Mouse (Mus musculus) ovary, adult 18-20 months (tissue): ENCODE measurements around the gene Arl8a.
"Not testable (repeated sequence)": the region's sequence is repeated elsewhere in the genome, so short reads cannot be mapped to it uniquely, and the experiment has no call there.

Source experiments
- DNase-seq: peaks from one replicate; pipeline ENCODE4 v3.0.0; 2022; ENCODE audit warnings: low spot score, mixed read lengths

Gene Arl8a

DNA sequence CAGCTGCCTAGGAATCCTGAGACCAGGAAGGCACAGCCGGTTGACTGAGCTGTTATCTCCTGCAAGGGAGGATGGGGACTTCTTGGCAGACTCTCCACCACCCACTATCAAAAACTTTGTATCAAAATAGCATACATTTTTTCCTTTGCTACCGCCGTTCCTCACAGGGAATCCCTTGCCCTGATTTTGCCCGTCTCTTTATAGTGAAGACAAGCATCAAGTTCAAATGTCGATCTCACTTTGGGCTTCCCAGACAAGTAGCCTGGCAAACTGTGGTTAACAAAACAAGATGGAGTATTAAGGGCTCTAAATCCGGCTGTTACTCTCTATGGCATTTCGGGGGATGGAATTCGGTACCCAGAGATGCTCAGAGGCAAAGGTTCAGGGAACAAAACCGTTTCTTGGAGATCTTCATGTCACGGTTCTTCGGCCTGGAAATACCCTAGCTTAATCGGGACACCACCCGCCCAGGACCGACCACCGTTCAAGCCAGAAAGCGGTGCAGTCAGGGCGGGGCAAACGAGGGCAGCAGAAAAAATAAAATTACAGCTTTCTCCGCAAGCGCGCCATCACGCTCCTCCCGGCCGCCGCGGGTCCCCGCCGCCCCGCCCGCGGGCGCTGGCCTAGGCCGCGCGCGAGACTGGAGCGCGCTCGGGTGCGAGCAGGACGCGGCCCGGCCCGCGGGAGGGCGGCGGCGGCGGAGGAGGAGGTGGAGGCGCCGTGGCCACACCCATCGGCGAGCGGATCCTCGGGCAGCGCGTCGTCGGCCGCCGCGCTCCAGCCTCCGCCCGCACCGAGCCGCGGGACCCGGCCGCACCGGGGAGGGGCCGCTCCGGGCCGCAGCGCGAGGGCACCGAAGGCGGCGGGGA is at the start of gene Arl8a:
Arl8a (plus strand) TSS at position 748 of the 869 bp plus-strand sequence.
- DNase-seq = peak; percentile 80

- DNase-seq = no peak
These were observed 49.2 kb upstream of the Arl8a start for GRCm38 (mm10) chr1:135097441-135097840.

DNA sequence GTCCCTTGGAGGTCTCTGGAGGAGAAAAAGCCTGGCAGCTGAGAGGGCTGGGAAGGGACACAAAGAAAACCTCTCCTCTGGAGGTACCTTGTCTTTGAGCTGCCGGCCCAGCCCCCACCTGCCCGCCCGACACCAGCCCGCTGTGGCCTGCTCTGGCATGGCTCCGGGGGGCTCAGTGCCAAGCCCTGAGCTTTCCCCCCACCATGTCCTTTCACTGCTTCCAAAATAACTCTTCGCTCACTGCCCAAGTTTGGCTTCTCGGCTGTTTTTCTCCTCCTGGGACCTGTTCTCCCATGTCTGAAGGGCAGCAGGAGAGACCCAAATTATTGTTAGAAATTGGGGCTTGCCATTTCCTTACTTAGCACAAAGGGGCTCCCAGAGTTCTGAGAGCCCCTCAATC is 48.2 kb upstream of the Arl8a start:
- no peak for DNase-seq

DNA sequence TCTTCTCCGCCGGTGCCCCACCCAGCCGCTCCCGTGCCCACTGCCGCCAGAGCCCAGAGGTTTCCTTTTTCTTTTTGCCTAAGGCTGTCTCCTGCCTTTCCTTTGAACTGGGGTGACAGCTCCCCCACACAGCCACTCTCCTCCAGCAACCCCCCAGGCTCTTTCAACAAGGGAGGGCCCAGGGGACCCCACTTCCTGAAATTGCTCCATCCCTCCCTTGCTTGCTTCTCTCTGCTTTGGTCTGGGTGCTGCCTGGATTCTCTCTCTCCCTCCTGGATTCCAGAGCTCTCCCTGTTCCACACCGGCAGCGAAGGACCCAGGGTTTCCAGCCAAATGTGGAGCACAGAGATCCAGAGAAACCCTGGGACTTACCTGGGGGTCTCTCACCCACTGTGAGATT is 46.2 kb upstream of the Arl8a start:
- no peak for DNase-seq

- no peak for DNase-seq
These were observed 41.5 kb upstream of the Arl8a start, which contains the start of gene Lgr6 for GRCm38 (mm10) chr1:135105124-135105523. TSS of gene Lgr6 (minus strand) at chr1:135105276.

DNA sequence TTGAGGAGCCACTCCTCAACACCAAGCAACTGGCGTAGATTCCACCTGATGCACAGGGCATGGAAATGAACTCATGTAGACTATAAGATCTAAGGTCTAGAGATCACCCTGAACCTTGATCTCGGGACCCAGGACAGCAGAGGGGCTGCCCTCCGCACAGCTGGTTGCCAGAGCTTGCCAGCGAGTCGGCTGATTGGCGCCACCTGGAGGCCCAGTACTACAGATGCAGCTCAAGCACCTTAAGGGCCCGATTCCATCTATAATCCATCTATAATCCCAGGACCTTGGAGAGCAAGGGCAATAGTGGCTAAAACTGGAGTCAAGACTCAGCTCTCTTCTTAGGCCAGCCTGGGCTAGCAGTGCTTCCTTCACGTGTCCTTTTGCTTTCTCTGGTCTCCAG is 40.7 kb upstream of the Arl8a start:
- DNase-seq = peak; percentile 24

DNA sequence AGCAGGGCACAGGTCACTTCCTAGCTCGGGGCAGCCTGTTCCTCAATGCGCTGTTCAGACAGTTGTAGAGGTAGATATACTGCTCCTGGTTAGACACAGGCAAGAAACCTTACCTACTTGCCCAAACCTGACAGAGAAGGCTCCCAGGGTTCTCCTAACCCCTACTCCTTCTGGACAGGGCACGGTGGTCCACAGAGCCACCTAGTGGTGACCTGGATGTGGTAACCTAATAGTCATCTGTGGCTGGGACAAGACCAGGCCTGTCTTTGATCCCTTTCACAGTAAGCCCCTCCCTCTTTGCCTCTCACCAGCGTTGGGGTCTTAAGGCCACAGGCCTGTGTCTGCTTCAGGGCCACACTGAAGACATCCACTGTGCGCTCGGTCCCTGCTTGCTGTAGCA is 38.0 kb upstream of the Arl8a start:
- no peak for DNase-seq

GRCm38 (mm10) chr1:135110075-135110474 is 36.5 kb upstream of the Arl8a start:
- DNase-seq = no peak

GRCm38 (mm10) chr1:135111271-135111670 is 35.4 kb upstream of the Arl8a start:
- DNase-seq = not testable (repeated sequence)

GRCm38 (mm10) chr1:135112661-135113060 is 34.0 kb upstream of the Arl8a start:
- no peak for DNase-seq

DNA sequence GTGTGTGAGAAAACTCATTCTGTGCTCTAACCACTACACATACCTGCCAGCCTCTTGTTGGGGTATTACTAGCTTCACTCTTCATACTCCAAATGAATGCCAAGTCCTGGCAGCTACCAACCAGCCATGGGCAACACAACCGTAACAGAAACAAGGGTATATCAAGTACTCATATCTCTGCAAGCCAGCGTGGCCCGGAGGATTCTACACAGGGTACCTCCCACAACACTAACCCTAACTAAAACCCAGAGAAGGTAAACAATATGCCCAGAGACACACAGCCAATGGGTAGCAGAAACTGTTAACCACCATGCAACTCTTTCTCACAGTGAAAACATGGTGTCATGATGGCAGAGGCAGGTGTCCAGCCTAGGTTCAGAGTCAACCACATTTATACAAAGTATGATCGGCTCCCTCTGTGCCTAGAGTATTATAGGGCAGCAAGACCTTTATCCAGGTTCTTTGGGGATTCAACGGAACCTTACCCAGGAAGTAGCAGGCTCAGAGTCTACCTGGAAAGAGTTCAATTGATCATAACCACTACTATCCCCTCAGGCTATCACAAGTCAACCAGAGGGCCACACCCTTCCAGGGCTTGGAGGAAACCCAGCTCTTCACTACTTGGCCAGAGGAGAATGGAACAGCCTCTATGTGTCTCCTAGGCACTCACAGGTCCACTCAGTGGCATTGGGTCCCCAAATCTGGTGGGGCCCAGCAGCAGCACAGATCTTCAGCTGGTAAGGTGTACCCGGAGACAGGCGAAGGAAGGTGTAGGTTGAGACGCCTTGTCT is 21.9 kb upstream of the Arl8a start:
- no peak for DNase-seq

DNA sequence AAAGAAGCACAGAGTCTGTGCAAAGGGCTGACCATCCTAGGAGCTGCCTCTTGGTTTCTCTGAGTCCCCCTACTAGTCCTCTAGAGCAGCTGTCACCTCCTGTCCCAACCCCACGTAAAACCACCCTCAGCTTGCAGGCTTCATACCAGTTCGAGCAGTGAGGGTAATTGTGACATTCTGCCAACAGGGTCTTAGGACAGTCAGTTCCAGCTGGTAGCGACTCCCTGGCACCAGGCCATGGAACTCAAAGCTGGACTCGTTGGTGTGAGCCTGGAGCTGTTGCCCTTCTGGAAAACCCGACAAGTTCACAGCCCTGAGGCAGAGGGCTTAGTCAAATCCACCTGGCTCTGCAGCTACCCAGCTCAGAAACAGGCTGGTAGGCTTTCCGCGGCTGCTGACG is 20.6 kb upstream of the Arl8a start:
- DNase-seq = no peak

DNA sequence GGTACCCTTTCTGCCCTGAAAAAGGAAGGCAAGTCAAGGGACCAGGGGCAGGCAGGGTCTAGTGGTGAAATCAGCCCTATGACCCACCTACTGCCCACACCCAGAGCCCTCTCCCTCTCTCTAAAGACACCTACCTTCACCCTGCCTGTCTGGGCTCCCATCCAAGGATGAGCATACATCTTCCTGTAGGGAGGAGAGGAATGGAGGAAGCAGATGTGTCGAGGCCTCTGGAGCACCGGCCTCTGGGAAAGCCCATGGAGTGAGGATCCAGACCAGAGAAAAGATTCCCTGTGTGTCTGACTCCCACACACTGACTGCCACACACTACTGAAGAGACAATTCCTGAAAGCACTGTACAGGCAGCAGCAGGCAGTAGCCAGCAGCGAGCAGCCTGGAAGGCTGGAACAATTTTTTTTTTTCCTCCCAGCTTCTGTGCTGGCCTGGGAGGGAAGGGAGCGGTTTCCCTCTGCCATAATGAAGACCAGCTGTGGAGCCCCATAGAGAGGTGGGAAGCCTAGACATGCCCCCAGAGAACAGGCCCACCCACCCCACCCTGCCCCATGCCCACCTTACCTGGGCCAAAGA is 20.1 kb upstream of the Arl8a start:
- no peak for DNase-seq

- no peak for DNase-seq
These were observed 18.6 kb upstream of the Arl8a start for GRCm38 (mm10) chr1:135128011-135128441.

- DNase-seq = peak; percentile 65
These were observed 17.6 kb upstream of the Arl8a start for GRCm38 (mm10) chr1:135128986-135129385.

- DNase-seq = no peak
These were observed 17.0 kb upstream of the Arl8a start for GRCm38 (mm10) chr1:135129543-135130183.

DNA sequence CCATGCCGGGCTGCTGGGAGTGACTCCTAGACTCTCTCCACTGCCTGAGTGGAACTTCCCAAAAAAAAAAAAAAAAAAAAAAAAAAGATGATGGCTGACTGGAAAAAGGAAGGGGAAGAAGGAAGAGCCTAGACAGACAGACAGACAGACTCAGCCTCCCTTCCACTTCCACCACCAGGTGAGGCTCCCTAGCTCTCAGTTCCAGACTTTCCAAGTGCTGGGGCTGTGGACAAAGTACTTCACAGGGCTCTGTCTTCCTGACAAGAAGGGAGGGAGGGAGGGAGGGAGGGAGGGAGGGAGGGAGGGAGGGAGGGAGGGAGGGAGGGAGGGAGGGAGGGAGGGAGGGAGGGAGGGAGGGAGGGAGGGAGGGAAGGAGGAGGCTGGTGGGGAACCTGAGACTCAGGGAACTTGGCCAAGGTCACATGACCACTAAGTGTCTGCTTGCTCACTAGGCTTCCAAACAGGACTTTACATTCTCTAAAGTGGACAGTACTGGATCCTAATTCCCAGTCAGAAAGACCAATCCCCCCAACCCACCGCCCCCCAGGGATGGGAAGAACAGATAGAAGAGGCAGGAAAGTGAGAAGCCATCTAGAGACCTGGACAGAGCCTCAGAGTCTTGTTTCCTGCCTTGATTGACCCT is 16.1 kb upstream of the Arl8a start:
- DNase-seq = no peak

- no peak for DNase-seq
These were observed 15.6 kb upstream of the Arl8a start for GRCm38 (mm10) chr1:135131034-135131433.

GRCm38 (mm10) chr1:135131560-135131959 is 15.1 kb upstream of the Arl8a start:
- DNase-seq = no peak

DNA sequence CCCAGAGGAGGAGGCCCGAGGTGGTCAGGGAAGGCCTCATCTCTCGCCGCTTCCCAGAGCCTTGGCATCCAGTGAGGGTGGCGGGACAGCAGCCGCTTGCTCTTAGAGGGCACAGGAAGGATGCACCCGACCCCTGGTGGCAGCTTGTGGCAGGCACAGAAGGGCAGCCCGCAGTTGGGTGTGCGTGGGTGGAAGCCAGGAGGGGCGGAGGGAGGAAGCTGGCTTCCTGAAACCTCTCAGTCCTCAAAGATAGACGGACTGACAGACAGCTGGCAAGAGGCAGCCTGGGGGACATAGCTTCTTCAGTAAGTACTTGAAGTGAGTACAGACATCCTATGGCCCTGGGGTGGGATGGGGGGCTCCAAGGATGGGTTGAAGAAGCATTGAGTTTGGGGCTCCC is 14.2 kb upstream of the Arl8a start, which contains the start of gene Ptpn7:
Ptpn7 (plus strand) TSS at position 228 of the 400 bp plus-strand sequence.
- DNase-seq = peak; percentile 62

DNA sequence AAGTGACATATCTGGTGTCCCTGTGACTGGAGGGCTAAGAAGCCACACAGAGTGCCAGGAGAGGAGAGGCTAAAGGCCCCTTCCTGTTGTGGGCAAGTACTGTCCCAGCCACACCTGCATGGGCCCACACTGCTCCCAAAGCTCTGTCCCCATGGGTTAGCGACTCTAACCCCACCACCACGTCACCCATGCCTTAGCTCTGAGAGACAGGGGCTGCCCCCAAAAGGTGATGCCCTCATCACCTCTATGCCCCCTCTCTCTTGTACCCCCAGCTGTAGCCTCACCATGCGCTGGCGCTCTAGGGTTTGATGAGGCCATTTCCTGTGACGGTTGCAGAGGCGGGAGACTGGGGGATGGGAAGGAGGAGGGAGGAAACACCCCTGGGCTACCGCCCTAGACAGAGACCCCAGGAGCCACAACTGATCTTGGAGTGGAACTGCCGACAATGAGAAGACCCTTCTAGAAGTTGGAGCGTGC is 13.7 kb upstream of the Arl8a start:
- no peak for DNase-seq
